Comparison of ENCODE assay signal across 9 mouse cellular contexts in the genomic region with DNA sequence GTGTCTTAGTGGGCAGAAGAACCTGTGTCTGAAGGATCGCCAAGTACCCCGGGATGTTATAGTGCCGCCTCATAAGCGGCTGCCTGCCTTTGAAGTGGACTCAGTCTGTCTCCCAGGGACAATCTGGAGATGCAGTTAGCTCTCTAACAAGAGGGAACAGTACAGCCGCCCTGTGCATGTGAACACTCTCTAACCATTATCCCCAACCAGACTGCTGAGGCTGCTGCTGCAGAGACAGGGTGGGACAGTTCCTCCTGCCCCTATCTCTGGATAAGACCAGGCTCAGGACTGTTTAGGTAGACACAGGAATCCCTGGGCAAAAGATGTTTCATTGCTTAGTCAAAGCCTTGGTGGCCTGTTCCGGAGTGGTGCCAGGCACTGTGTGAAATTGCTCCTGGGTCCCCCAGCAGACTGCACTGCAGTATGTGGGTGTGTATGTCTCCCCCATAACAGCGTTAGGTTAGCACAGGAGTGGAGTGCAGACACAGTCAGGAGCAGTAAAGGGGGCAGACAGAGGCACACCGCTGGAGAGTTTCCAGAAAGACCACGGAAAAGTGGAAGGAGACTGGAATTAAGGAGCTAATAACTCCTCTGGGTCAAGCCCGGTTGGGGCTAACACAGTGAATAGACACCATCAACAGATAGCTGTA.
DNase-seq lines count a peak whose midpoint lies in the region; ATAC-seq and TF ChIP-seq lines count a peak whose summit lies in the region.
"Had no signal": no experiment of that assay in that cellular context is flagged by ENCODE, and none has a peak within 500 bp of the region (broad histone marks: within the 10 kb centered on the region; RNA-seq: fewer than 3 reads in every experiment).

No protein-coding gene starts in this region.

- H3K9me3 ChIP-seq in heart, embryonic 10.5 days: no peaks in the 10 kb centered on the region
- H3K9me3 ChIP-seq in lung, postnatal 0 days (ENCODE audit: low read length): no peaks in the 10 kb centered on the region
- H3K9me3 ChIP-seq in intestine, embryonic 15.5 days: no peaks in the 10 kb centered on the region
- H3K9me3 ChIP-seq in neural tube, embryonic 15.5 days (replicated peaks): no peaks in the 10 kb centered on the region

- H3K36me3 ChIP-seq in heart, embryonic 10.5 days: peaks cover 9% of the 10 kb centered on the region; the same call in 1 of the 2 replicates
- no peaks in the 10 kb centered on the region for H3K36me3 ChIP-seq in lung, postnatal 0 days (ENCODE audit: insufficient read depth, low read length)
- no peaks in the 10 kb centered on the region for H3K36me3 ChIP-seq in intestine, embryonic 15.5 days
- no peaks in the 10 kb centered on the region for H3K36me3 ChIP-seq in neural tube, embryonic 15.5 days

- no peaks in the 10 kb centered on the region for H3K27me3 ChIP-seq in heart, embryonic 10.5 days (ENCODE audit: insufficient read depth, poor library complexity, severe bottlenecking)
- no peaks in the 10 kb centered on the region for H3K27me3 ChIP-seq in lung, postnatal 0 days (replicated peaks; ENCODE audit: insufficient read depth, low read length)
- H3K27me3 ChIP-seq in intestine, embryonic 15.5 days (replicated peaks): no peaks in the 10 kb centered on the region
- H3K27me3 ChIP-seq in neural tube, embryonic 15.5 days (replicated peaks): no peaks in the 10 kb centered on the region

- no peak for DNase-seq in heart, embryonic 10.5 days (ENCODE audit: low spot score)
- no peak for DNase-seq in heart, postnatal 4 days
- no peak for DNase-seq in lung, postnatal 0 days (ENCODE audit: low spot score)
- DNase-seq in lung, postnatal 36 days: no peak
- no peak for DNase-seq in adrenal gland, postnatal 36 days
- DNase-seq: cerebellum, adult 9-11 months had no signal

- peak overlapping the region; percentile 63 for H3K4me2 ChIP-seq in lung, postnatal 0 days (replicated peaks; ENCODE audit: low read depth, low read length)
- H3K4me2 ChIP-seq in intestine, embryonic 15.5 days (replicated peaks): peak overlapping the region; percentile 62
- H3K4me2 ChIP-seq in neural tube, embryonic 15.5 days: peak overlapping the region; percentile 45

- TF ChIP-seq EP300 in lung, postnatal 0 days (IDR thresholded peaks at IDR 0.05): 0 out of 2 replicates have a peak, but pooled peaks have one; percentile 2

- WGBS in heart, embryonic 10.5 days: 88% methylated on average over 10 of the region's 10 CpGs
- WGBS in lung, postnatal 0 days: 53% methylated on average over 10 of the region's 10 CpGs
- whole genome bisulfite sequencing in intestine, embryonic 15.5 days: 67% methylated on average over 10 of the region's 10 CpGs
- whole genome bisulfite sequencing in neural tube, embryonic 15.5 days: 56% methylated on average over 10 of the region's 10 CpGs

- TF ChIP-seq CTCF in lung, postnatal 0 days (IDR thresholded peaks at IDR 0.05): no peak

- H3K4me1 ChIP-seq in heart, embryonic 10.5 days: peaks cover 75% of the 10 kb centered on the region
- H3K4me1 ChIP-seq in lung, postnatal 0 days (ENCODE audit: insufficient read depth, low read depth, low read length): peaks cover 57% of the 10 kb centered on the region
- peaks cover 61% of the 10 kb centered on the region for H3K4me1 ChIP-seq in intestine, embryonic 15.5 days (replicated peaks)
- peaks cover 74% of the 10 kb centered on the region for H3K4me1 ChIP-seq in neural tube, embryonic 15.5 days

- H3K4me3 ChIP-seq in heart, embryonic 10.5 days: no peak overlapping the region
- H3K4me3 ChIP-seq in lung, postnatal 0 days (ENCODE audit: low read depth, low read length): peak overlapping the region; percentile 36
- peak overlapping the region; percentile 29 for H3K4me3 ChIP-seq in intestine, embryonic 15.5 days (replicated peaks)
- 0 out of 2 replicates have a peak overlapping the region, but pooled peaks have one; percentile 3 for H3K4me3 ChIP-seq in neural tube, embryonic 15.5 days (replicated peaks)

- H3K27ac ChIP-seq in heart, embryonic 10.5 days: 0 out of 2 replicates have a peak overlapping the region, but pooled peaks have one; percentile 30
- H3K27ac ChIP-seq in lung, postnatal 0 days (ENCODE audit: low read length): peak overlapping the region; percentile 95
- peak overlapping the region; percentile 86; the same call in 1 of the 2 replicates for H3K27ac ChIP-seq in intestine, embryonic 15.5 days
- H3K27ac ChIP-seq in neural tube, embryonic 15.5 days (replicated peaks): no peak overlapping the region

- ATAC-seq in lung, postnatal 0 days: no peak
- no peak for ATAC-seq in intestine, embryonic 15.5 days
- ATAC-seq in neural tube, embryonic 15.5 days (ENCODE audit: low FRiP score): no peak
- no peak for ATAC-seq in frontal cortex, adult (ENCODE audit: low TSS enrichment)

- H3K9ac ChIP-seq in lung, postnatal 0 days (replicated peaks; ENCODE audit: low read depth): peak overlapping the region; percentile 35
- peak overlapping the region; percentile 39 for H3K9ac ChIP-seq in intestine, embryonic 15.5 days
- H3K9ac ChIP-seq in neural tube, embryonic 15.5 days (replicated peaks): no peak overlapping the region
